Mouse (Mus musculus) brown adipose tissue, adult 24 weeks (tissue): ENCODE results near the gene Disc1. TPM values are rescaled to one million over a fixed set of nuclear protein-coding genes. Genes with fewer than 3 reads are reported as not detected.

Source experiments
- H3K27ac ChIP-seq: fragments of 200-500 bp; replicated peaks from 2 replicates; pipeline ENCODE4 v1.5.1; 2012; ENCODE audit warnings: low read depth, mild to moderate bottlenecking, low read length
- H3K4me1 ChIP-seq: fragments of 200-500 bp; 2 replicates; pipeline ENCODE4 v1.6.1; 2012; ENCODE audit warnings: low read length, mixed read lengths; ENCODE audit not compliant: control insufficient read depth, insufficient read depth, insufficient read length
- H3K4me3 ChIP-seq: fragments of 200-500 bp; 2 replicates; pipeline ENCODE4 v1.5.1; 2012; ENCODE audit warnings: low read depth, mild to moderate bottlenecking, low read length, moderate library complexity; ENCODE audit not compliant: insufficient read depth
- polyA plus RNA-seq: library from polyadenylated mRNA; stranded (reverse); fragments of >200 nt; gene quantifications from 2 replicates; pipeline ENCODE4 v1.2.4, GENCODE M21; 2012; ENCODE audit not compliant: missing spikeins, insufficient read depth, insufficient read length

Gene Disc1
- polyA plus RNA-seq, 1 experiment: 0.40 TPM

DNA sequence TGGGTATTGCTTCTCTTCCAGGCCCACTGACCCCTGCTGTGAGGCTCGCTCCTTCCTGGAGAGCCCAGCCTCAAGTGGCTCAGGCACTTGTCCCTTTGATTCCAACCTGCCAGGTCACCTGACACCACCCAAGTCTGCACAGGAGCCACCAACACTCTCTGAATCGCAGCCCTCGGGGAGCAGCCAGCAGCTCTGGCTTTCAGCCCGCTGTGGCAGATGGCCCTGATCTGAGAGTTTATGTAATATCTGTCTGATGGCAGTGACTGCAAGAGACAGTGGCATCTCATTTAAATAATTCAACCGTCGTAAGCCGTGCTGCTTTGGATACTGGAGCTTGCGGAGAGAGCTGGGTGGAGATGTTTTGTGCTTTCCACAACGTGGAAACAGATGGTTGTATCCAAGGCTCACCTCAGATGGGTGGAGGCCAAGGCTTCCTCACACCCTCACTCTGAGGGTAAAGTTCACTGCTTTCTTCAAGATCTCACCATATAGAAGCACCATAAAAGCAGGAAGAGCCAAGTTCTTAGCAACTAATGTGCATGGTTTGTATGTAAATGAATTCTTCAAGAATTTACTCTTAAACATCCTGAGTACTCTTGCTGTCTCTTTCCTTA is 24.9 kb downstream of the Disc1 start:
- H3K4me1 ChIP-seq: peaks cover 5% of the 10 kb centered on the region

DNA sequence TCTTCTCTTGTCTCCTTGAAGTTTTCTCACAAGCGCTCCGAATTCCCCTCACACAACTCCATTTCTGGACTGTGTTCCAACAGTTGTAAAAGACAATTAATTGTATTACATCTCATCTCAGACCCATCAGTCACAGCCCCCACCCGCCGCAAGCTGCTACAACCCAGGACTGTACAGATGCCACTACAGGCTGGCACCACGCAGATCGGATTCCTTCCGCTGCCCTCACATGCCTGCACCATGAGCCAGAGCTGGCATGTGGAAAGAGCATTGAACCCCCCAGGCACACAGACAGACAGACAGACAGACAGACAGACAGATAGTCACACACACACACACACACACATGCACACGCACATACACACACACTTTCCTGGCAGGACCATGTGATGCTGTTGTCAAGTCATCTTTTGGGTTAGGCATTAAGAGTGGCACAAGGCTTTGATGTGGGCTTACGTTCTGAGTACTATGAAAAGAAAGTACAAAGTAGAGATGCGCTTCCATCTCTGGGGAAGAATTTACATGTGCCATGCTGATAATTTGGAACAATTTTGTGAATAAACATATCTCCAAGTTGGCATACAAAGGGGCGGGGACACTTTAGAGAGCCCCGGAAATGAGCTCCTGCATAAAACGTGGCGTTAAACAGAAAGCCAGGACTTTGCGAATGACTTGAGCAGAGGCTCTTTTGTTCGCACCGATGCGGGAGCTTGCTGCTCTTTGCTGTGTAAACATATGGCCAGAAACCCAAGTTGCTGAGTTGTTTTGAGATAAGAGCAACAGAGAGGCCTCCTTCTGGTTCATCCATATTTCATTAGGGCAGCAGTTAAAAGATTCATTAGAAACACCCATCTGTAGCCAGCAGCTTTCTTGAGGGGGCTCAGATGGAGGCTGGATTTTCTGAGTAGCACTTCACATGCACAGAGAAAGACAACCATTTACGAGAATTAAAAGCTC is 26.7 kb downstream of the Disc1 start:
- peaks cover 12% of the 10 kb centered on the region for H3K4me1 ChIP-seq

More for the DNA sequence above, 24.9 kb downstream of the Disc1 start:
- H3K27ac ChIP-seq: no peak overlapping the region
- H3K4me3 ChIP-seq: no peak overlapping the region

DNA sequence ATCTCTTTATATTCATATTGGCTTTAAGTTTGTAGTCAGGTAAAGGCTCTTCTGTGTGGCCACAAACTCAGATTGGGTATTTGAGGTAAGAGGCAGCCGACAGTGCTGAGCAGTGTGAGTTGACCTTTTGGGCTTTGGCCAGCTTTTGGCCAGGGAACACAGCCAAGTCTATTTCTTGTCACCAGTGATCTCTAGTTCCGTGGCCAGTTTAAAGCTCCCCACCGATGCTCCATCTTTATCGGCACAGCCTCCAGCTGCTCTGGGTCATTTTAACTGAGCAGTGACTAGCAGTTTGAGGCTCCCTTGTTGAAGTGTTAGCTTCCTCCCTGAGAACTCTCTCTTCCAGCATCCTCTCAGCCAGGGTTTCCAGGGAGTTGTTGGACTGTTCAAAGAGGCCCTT is 29.8 kb downstream of the Disc1 start:
- Histone ChIP-seq H3K27ac (peak overlapping the region; percentile 90), H3K4me3 (no peak overlapping the region), H3K4me1 (peaks cover 12% of the 10 kb centered on the region)

More for the DNA sequence above, 26.7 kb downstream of the Disc1 start:
- Histone ChIP-seq H3K4me3 (no peak overlapping the region), H3K27ac (no peak overlapping the region)

- no peak overlapping the region for H3K4me3 ChIP-seq
- 0 out of 2 replicates have a peak overlapping the region, but pooled peaks have one; percentile 9 for H3K27ac ChIP-seq
- peaks cover 12% of the 10 kb centered on the region for H3K4me1 ChIP-seq
These were observed 30.5 kb downstream of the Disc1 start for GRCm38 (mm10) chr8:125084523-125084922.

GRCm38 (mm10) chr8:125090889-125091740 is 37.1 kb downstream of the Disc1 start:
- H3K27ac ChIP-seq: no peak overlapping the region
- H3K4me3 ChIP-seq: no peak overlapping the region
- no peaks in the 10 kb centered on the region for H3K4me1 ChIP-seq

DNA sequence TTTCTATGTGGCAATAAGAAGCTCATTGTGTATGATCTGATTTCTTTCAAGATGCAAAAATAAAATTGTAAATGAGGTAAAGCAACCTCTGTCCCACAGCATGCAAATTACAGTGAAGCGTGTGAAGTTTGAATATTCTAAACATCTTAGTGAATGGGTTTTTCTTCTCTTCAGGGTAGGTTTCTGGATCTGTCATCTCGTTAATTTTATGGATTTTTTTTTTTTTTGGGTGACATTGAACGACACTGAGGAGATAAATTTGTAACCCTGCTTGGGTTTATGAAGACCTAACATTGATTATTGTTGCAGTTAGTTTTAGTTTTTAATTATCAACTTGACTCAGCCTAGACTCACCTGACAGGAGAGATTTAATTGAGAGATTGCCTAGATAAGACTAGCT is 43.1 kb downstream of the Disc1 start:
- Histone ChIP-seq H3K4me1 (peaks cover 3% of the 10 kb centered on the region; the same call in 1 of the 2 replicates), H3K4me3 (no peak overlapping the region), H3K27ac (no peak overlapping the region)

- Histone ChIP-seq H3K27ac (no peak overlapping the region; the same call in 1 of the 2 replicates), H3K4me3 (no peak overlapping the region), H3K4me1 (peaks cover 6% of the 10 kb centered on the region; the same call in 1 of the 2 replicates)
These were observed 44.1 kb downstream of the Disc1 start for GRCm38 (mm10) chr8:125098050-125098449.

- H3K4me3 ChIP-seq: peak overlapping the region; percentile 41
- peaks cover 10% of the 10 kb centered on the region; the same call in 1 of the 2 replicates for H3K4me1 ChIP-seq
- H3K27ac ChIP-seq: peak overlapping the region; percentile 89
These were observed 48.3 kb downstream of the Disc1 start for GRCm38 (mm10) chr8:125102303-125102702.

- no peak overlapping the region for H3K27ac ChIP-seq
- no peak overlapping the region for H3K4me3 ChIP-seq
- no peaks in the 10 kb centered on the region for H3K4me1 ChIP-seq
These were observed 59.2 kb downstream of the Disc1 start for GRCm38 (mm10) chr8:125113171-125113570.

DNA sequence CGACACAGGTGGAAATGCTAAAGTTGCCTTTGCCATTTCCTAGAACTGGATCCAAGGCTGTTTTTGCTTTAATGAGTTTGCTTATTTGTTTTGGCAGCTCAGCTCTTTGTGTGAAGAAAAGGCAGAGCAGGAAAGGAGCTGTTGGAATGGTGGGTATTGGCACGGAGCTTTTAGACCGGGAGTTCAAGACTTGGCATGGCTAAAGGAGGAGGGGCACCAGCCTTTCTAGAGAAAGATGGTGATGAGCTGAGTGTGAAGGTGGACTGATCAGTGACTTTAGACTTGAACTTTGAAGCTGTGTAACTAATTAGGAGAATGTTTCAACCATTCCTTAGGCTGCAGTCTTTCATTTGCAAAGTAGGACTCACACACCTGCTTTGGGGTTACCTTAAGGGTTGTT is 59.8 kb downstream of the Disc1 start:
- H3K4me3 ChIP-seq: no peak overlapping the region
- no peak overlapping the region for H3K27ac ChIP-seq
- H3K4me1 ChIP-seq: no peaks in the 10 kb centered on the region

DNA sequence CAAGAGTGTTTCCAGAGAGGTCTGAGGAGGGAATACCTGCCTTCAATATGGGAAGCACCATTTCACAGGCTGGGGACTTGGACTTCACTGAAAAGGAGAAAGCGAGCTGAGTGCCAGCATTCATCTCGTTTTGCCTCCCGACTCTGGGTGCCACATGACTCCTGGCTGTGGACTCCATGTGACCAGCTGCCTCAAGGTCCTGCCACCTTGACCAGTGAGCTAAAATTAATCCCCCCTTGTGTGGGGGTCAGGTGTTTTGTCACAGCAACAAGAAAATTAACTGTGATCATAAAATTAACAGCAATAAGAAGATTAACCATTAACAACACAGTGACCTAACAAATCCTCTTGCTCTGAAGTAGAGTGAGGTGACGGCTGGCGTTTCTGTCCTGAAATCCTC is 61.3 kb downstream of the Disc1 start:
- Histone ChIP-seq H3K4me1 (no peaks in the 10 kb centered on the region), H3K4me3 (no peak overlapping the region), H3K27ac (no peak overlapping the region)

- Histone ChIP-seq H3K27ac (no peak overlapping the region), H3K4me3 (no peak overlapping the region), H3K4me1 (no peaks in the 10 kb centered on the region)
These were observed 62.6 kb downstream of the Disc1 start for GRCm38 (mm10) chr8:125116616-125117015.

DNA sequence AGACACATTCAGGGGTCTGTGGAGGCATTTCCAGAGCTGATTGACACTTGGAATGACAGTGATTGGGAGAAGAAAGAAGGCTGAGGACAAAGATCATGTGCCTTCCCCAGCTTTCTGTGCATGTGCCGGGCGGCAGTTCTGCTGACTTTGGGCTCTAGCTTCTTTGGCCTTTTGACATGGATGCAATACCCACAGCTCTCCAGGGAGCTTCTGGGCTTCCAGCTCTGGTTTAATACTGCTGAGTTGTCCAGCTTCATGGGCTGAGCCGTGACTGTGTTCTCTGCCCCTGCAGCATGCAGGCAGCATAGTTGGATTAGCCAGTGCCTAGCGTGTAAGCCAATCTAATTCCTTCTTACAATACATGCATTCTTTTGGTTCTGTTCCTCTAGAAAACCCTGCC is 72.5 kb downstream of the Disc1 start:
- Histone ChIP-seq H3K27ac (no peak overlapping the region), H3K4me3 (no peak overlapping the region), H3K4me1 (no peaks in the 10 kb centered on the region)

GRCm38 (mm10) chr8:125127621-125128020 is 73.6 kb downstream of the Disc1 start:
- Histone ChIP-seq H3K27ac (no peak overlapping the region), H3K4me3 (no peak overlapping the region), H3K4me1 (no peaks in the 10 kb centered on the region)

GRCm38 (mm10) chr8:125128305-125128704 is 74.3 kb downstream of the Disc1 start:
- H3K27ac ChIP-seq: no peak overlapping the region
- no peaks in the 10 kb centered on the region for H3K4me1 ChIP-seq

More at GRCm38 (mm10) chr8:125128305-125128704, 74.3 kb downstream of the Disc1 start:
- no peak overlapping the region for H3K4me3 ChIP-seq
